Mouse (Mus musculus): ENCODE measurements around the gene Cenpi. TPM values are rescaled to one million over a fixed set of nuclear protein-coding genes. Genes with fewer than 3 reads are reported as not detected.

Gene Cenpi
- polyA plus RNA-seq, 1 experiment from 2014 or later: 27.0 TPM

DNA sequence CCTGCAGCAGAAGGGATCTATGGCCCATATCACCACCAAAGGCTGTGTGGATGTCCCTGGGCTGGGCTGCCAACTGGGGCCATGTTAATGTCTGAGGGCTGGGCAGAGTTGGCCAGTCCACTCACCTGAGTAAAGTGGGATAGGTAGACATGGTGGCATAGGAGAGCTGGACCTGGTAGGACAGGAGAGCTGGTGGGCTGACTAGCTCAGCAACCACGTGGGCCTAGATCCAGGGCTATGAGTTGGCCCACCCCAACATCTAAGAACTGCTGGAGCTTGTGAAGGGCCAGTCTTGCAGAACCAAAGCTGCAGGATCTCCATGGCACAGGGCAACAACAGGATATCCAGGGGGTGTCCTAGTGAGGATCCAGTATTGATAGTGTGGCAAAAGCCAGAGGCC lies 57.5 kb downstream of the Cenpi start:
- Histone ChIP-seq H3K36me3 (peaks cover 14% of the 10 kb centered on the region), H3K27me3 (no peaks in the 10 kb centered on the region), H3K27ac (no peak overlapping the region), H3K9ac (no peak overlapping the region), H3K4me2 (no peak overlapping the region), H3K4me3 (replicated peaks) (no peak overlapping the region), H3K9me3 (replicated peaks) (no peaks in the 10 kb centered on the region), H3K4me1 (replicated peaks) (no peaks in the 10 kb centered on the region)
- WGBS (ENCODE audit: insufficient replicate concordance): 61% methylated on average over 1 of the region's 1 CpGs
- DNase-seq (no peak), ATAC-seq (ENCODE audit: low read depth) (no peak)

DNA sequence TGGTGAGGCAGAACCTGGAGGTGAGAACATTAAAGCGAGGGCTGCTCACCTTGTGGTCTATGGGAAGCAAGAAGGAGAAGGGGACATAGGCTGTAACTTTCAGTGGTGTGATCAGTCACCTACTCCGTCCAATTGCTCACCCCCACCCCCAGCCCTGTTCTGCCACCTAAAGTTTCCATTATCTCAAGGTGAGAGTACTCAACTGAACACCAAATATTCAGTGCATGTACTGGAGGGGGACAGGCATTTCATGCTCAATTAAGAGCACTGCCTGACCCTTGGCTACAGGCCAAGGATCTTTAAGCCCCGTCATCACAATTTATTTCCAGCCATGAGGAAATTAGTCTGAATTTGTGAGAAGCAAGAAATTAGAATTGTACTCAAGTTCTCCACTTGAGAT lies 58.7 kb downstream of the Cenpi start:
- Histone ChIP-seq H3K4me1 (replicated peaks) (no peaks in the 10 kb centered on the region), H3K4me2 (no peak overlapping the region), H3K9ac (no peak overlapping the region), H3K36me3 (peaks cover 14% of the 10 kb centered on the region), H3K27ac (no peak overlapping the region), H3K27me3 (no peaks in the 10 kb centered on the region), H3K9me3 (replicated peaks) (no peaks in the 10 kb centered on the region), H3K4me3 (replicated peaks) (no peak overlapping the region)
- 72% methylated on average over 3 of the region's 3 CpGs for WGBS (ENCODE audit: insufficient replicate concordance)
- ATAC-seq (ENCODE audit: low read depth): no peak
- DNase-seq: no peak

DNA sequence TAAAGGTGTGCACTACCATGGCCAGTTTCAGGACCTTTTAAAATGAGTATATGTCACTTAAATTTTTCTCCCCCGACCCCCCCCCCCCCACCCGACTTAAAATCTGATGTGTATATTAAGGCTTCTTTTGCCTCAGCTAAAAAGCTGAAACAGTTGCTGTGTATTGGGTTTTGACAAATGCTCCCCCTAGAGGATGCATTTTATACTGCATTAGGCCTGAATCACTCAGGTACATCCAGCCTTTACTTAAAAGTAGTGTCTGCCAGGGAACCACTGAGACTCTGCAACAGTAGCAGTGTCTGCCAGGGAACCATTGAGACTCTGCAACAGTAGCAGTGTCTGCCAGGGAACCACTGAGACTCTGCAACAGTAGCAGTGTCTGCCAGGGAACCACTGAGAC lies 63.4 kb downstream of the Cenpi start:
- no peak for DNase-seq
- no peak for ATAC-seq (ENCODE audit: low read depth)
- H3K4me1 ChIP-seq (replicated peaks): no peaks in the 10 kb centered on the region
- no peaks in the 10 kb centered on the region for H3K27me3 ChIP-seq
- H3K9ac ChIP-seq: no peak overlapping the region
- no peak overlapping the region for H3K27ac ChIP-seq
- no peaks in the 10 kb centered on the region for H3K36me3 ChIP-seq
- no peaks in the 10 kb centered on the region for H3K9me3 ChIP-seq (replicated peaks)
- 7% methylated on average over 2 of the region's 2 CpGs for WGBS (ENCODE audit: insufficient replicate concordance)
- no peak overlapping the region for H3K4me3 ChIP-seq (replicated peaks)
- no peak overlapping the region for H3K4me2 ChIP-seq

DNA sequence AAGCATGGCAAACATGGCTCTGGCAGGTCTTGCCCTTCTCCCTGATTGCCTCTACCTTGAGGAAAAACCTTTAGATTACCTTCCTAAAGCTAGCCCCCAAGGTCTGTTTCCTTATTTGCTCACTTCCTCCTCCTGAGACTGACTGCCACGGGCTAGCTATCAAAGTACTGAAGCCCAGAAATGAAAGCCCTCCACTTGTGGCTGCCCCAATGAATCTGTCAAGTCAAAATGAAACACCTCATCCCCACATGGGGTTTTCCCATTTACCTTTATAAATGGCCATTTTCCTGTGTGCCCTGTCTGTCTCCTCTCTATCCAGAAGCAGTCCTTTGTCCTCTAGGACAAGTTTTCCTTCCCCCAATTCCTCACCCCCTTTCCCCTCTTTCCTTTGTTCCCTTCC lies 66.3 kb downstream of the Cenpi start:
- Histone ChIP-seq H3K27ac (no peak overlapping the region), H3K9me3 (replicated peaks) (no peaks in the 10 kb centered on the region), H3K4me1 (replicated peaks) (no peaks in the 10 kb centered on the region), H3K27me3 (no peaks in the 10 kb centered on the region), H3K9ac (no peak overlapping the region), H3K4me3 (replicated peaks) (no peak overlapping the region), H3K4me2 (no peak overlapping the region), H3K36me3 (no peaks in the 10 kb centered on the region)
- DNase-seq (no peak), ATAC-seq (ENCODE audit: low read depth) (no peak)
- WGBS (ENCODE audit: insufficient replicate concordance): 21% methylated on average over 1 of the region's 1 CpGs

DNA sequence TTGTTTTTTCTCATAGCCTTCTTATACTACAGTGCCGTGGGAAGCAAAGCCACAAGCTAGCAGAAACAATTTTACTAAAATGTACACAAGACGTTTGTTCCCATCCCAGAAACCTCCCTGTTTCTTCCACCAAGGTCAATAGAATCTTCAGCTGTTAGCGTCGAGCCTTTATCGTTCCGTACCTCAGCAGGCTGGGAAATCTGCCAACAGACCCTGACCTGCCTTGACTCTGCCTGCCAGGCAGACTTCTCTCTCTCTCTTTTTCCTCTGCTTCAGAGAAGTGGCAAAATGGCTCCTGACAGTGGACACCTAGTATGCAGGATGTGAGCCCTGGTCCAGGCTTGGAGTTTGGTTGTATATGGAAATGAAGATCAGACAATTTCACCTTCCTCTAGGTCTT lies 77.0 kb downstream of the Cenpi start:
- no peak overlapping the region for H3K4me2 ChIP-seq
- H3K36me3 ChIP-seq: no peaks in the 10 kb centered on the region
- 63% methylated on average over 6 of the region's 6 CpGs for WGBS (ENCODE audit: insufficient replicate concordance)
- DNase-seq (no peak), ATAC-seq (ENCODE audit: low read depth) (no peak)
- no peaks in the 10 kb centered on the region for H3K27me3 ChIP-seq
- H3K4me3 ChIP-seq (replicated peaks): no peak overlapping the region
- no peak overlapping the region for H3K9ac ChIP-seq
- no peak overlapping the region for H3K27ac ChIP-seq
- H3K4me1 ChIP-seq (replicated peaks): no peaks in the 10 kb centered on the region
- H3K9me3 ChIP-seq (replicated peaks): no peaks in the 10 kb centered on the region

DNA sequence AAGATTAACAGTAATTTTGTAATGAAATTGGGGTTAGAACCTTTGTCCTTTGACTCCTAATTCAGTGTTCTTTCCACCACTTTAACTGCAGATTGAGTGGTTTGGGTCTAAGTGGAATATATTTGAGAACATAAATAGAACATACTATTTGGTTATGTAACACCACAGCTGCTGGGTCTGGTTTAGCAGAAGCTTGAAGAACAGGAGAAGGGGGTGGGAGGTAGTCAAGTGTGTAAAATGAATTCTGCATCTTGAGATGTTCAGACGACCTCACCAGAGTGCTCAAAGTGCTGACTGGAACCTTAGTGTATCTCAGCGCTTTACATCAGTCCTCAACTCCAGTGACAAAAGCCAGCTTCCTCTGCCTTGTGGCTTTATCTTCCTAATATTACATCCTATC lies 91.1 kb downstream of the Cenpi start:
- no peaks in the 10 kb centered on the region for H3K4me1 ChIP-seq (replicated peaks)
- H3K36me3 ChIP-seq: no peaks in the 10 kb centered on the region
- ATAC-seq (ENCODE audit: low read depth) (no peak), DNase-seq (no peak)
- H3K4me3 ChIP-seq (replicated peaks): no peak overlapping the region
- WGBS (ENCODE audit: insufficient replicate concordance): 59% methylated on average over 2 of the region's 2 CpGs
- H3K27me3 ChIP-seq: no peaks in the 10 kb centered on the region
- H3K27ac ChIP-seq: no peak overlapping the region
- no peaks in the 10 kb centered on the region for H3K9me3 ChIP-seq (replicated peaks)
- no peak overlapping the region for H3K4me2 ChIP-seq
- H3K9ac ChIP-seq: no peak overlapping the region

DNA sequence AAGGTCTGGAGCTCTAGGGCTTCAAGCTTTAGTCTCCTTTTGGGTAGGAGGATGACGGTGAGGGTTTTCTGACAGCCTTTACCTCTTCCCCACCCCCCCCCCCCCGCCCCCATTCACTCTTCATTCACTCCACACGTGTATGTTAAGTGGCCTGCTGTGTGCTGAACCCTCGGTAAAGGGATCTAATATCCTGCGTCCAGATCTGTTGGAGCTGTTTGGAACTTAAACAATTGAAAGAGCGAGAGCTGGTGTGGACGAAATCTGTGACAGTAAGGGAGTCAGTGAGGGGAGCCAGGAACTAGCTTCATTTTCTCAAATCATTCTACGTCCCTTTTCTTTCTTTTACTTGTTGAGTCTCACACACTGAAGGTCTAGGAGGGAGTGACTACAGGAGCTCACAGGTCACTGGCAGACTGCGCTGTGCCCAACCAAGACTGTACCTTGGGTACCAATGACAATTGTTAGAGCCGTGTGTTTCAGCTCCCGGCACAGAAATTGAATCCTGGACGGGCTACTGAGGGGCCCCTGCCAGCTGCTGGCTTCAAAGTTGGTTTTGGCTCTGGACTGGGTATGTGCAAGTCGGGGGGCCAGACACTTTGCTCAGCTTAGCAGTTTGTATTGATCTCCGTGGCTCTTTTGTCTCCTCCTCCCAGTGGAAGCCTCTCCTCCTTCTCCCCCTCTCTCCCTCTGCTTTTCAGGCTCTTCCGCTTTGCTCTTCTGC lies 96.1 kb downstream of the Cenpi start, which contains the start of gene Drp2:
TSS of gene Drp2 (plus strand) at position 689 of the 721 bp plus-strand sequence.
- no peak within 1 kb of the TSS for H3K27ac ChIP-seq
- H3K27me3 ChIP-seq: no peaks in the 10 kb centered on the region; the same call in 1 of the 2 replicates

DNA sequence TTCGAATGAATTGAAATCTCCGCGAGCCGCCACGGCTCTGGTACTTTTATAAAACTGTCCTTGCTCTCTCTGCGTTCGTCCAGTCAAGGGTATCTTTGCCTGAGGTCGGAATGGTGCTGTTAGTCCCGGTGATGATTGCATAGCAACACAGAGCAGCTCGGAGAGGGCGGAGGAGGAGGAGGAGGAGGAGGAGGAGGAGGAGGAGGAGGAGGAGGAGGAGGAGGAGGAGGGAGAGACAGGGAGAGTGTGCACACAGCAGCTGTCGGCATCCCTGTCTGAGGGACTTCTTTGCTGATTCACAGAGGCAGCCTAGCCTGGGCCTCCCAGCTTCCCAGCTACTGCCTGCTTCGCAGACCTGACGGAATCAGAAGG lies 96.7 kb downstream of the Cenpi start:
- ATAC-seq (ENCODE audit: low read depth) (no peak), DNase-seq (no peak)
- peak overlapping the region; percentile 12; the same call in 1 of the 2 replicates for H3K4me3 ChIP-seq (replicated peaks)
- WGBS (ENCODE audit: insufficient replicate concordance): 42% methylated on average over 12 of the region's 14 CpGs
- H3K9me3 ChIP-seq (replicated peaks): no peaks in the 10 kb centered on the region
- peak overlapping the region; percentile 37 for H3K4me2 ChIP-seq
- H3K27ac ChIP-seq: no peak overlapping the region
- no peak overlapping the region for H3K9ac ChIP-seq
- H3K36me3 ChIP-seq: no peaks in the 10 kb centered on the region
- H3K27me3 ChIP-seq: no peaks in the 10 kb centered on the region; the same call in 1 of the 2 replicates
- H3K4me1 ChIP-seq (replicated peaks): no peaks in the 10 kb centered on the region

More for the DNA sequence above, 96.1 kb downstream of the Cenpi start, which contains the start of gene Drp2:
- peak within 1 kb of the TSS; percentile 12; the same call in 1 of the 2 replicates for H3K4me3 ChIP-seq (replicated peaks)
- DNase-seq (no peak), ATAC-seq (ENCODE audit: low read depth) (no peak)
- no peaks in the 10 kb centered on the region for H3K9me3 ChIP-seq (replicated peaks)
- peak within 1 kb of the TSS; percentile 37 for H3K4me2 ChIP-seq
- H3K4me1 ChIP-seq (replicated peaks): no peaks in the 10 kb centered on the region
- H3K9ac ChIP-seq: no peak within 1 kb of the TSS
- WGBS (ENCODE audit: insufficient replicate concordance): 40% methylated on average over 14 of the region's 15 CpGs
- no peaks in the 10 kb centered on the region for H3K36me3 ChIP-seq

DNA sequence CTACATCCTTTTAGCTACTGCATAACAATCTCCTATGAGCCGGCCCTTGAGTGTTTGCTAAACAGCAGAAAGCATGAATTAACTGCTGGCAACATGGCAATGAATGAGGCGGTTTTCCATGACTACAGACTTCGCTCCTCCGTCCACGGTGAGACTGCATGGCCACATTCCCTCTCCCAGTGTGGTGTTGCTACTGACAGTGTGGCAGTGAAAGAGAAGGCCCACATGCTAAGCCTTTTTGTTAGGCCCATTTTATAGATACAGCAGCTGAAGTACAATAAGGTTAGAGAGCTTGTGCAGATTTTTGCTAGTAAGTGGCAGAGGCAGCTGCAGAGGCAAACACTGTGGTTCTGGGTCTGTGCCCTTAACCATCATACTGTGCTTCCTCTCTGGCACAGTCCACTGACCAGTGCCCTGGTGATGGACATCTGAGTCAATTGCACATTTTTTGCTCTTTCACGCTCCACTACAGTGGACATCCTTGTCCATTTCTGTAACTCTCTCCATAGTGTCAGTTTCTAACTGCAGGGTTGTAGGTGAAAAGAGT lies 101.5 kb downstream of the Cenpi start:
- Histone ChIP-seq H3K27ac (no peak overlapping the region), H3K9me3 (replicated peaks) (no peaks in the 10 kb centered on the region), H3K4me1 (replicated peaks) (no peaks in the 10 kb centered on the region), H3K9ac (no peak overlapping the region), H3K27me3 (no peaks in the 10 kb centered on the region; the same call in 1 of the 2 replicates), H3K4me2 (no peak overlapping the region), H3K4me3 (replicated peaks) (no peak overlapping the region), H3K36me3 (no peaks in the 10 kb centered on the region)
- DNase-seq: no peak
- ATAC-seq (ENCODE audit: low read depth): no peak
- 76% methylated on average over 6 of the region's 6 CpGs for WGBS (ENCODE audit: insufficient replicate concordance)

DNA sequence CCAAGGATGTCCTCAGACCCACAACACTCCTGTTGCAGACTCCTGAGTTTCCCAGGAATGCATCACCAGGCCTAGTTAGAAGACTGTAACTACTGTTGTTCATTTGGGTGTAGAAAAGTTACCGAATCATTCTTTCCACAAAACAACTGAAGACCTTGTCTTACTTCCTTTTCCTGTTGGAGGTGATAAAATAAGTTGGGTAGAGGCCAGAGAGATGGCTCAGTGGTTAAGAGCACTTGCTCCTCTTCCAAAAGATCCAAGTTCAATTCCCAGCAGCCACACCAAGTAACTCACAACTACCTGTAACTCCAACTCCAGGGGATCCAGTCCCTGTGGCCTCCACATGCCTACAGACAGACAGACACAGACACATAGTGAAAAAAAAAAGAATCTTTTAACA lies 104.2 kb downstream of the Cenpi start:
- no peaks in the 10 kb centered on the region for H3K4me1 ChIP-seq (replicated peaks)
- H3K9me3 ChIP-seq (replicated peaks): no peaks in the 10 kb centered on the region
- no peak overlapping the region for H3K4me2 ChIP-seq
- no peaks in the 10 kb centered on the region for H3K36me3 ChIP-seq
- H3K4me3 ChIP-seq (replicated peaks): no peak overlapping the region
- no peaks in the 10 kb centered on the region for H3K27me3 ChIP-seq
- H3K9ac ChIP-seq: no peak overlapping the region
- ATAC-seq (ENCODE audit: low read depth) (no peak), DNase-seq (no peak)
- no peak overlapping the region for H3K27ac ChIP-seq
- WGBS (ENCODE audit: insufficient replicate concordance): 26% methylated on average over 1 of the region's 1 CpGs

All from liver, embryonic 13.5 days (tissue).